Mouse (Mus musculus) MEL (cell line): ENCODE results near the gene Rpa1. TPM values are rescaled to one million over a fixed set of nuclear protein-coding genes. Genes with fewer than 3 reads are reported as not detected.
A peak's percentile ranks its signal among the peaks of the same experiment; 100 is the strongest.

Source experiments
- DNase-seq: peaks from one replicate; pipeline ENCODE4 v3.0.0; 2011; ENCODE audit warnings: low read depth, low spot score
- H3K27ac ChIP-seq: 2 replicates; pipeline ENCODE4 v1.5.1; 2012; ENCODE audit warnings: low read depth, mild to moderate bottlenecking, control low read depth, low read length, moderate library complexity; ENCODE audit not compliant: control insufficient read depth
- H3K27me3 ChIP-seq, 2 experiments: fragments of 150-350 bp in 1 of 2; sonication (generic) in 1 of 2; 2 replicates each; pipeline ENCODE4 v1.6.1; 2012; ENCODE audit warnings: low read length in 2 of 2, mild to moderate bottlenecking in 2 of 2, improper control_type of control experiment in 1 of 2, moderate library complexity in 1 of 2; ENCODE audit not compliant: insufficient read depth in 2 of 2, control insufficient read depth in 1 of 2
- H3K36me3 ChIP-seq, 2 experiments: 2 replicates each; pipeline ENCODE4 v1.6.1; 2012 to 2014; ENCODE audit warnings: low read length in 2 of 2, improper control_type of control experiment in 1 of 2, inconsistent platforms in 1 of 2, mild to moderate bottlenecking in 1 of 2; ENCODE audit not compliant: insufficient read depth in 2 of 2, control insufficient read depth in 1 of 2
- H3K4me1 ChIP-seq, 2 experiments: fragments of 150-350 bp in 1 of 2; sonication (generic) in 1 of 2; 2 replicates each; pipeline ENCODE4 v1.6.1; 2012; ENCODE audit warnings: low read length in 2 of 2, improper control_type of control experiment in 1 of 2, mild to moderate bottlenecking in 1 of 2; ENCODE audit not compliant: insufficient read depth in 2 of 2, control insufficient read depth in 1 of 2
- H3K4me3 ChIP-seq, 2 experiments: fragments of 150-350 bp in 1 of 2; sonication (generic) in 1 of 2; 2 replicates each; pipeline ENCODE4 v1.5.1; 2012; ENCODE audit warnings: low read depth in 2 of 2, low read length in 2 of 2, mild to moderate bottlenecking in 2 of 2, moderate library complexity in 2 of 2, control low read depth in 1 of 2, improper control_type of control experiment in 1 of 2; ENCODE audit not compliant: control insufficient read depth in 1 of 2, insufficient read depth in 1 of 2
- H3K79me2 ChIP-seq: 2 replicates; pipeline ENCODE4 v1.6.1; 2012; ENCODE audit warnings: mild to moderate bottlenecking, low read length, moderate library complexity; ENCODE audit not compliant: control insufficient read depth, poor library complexity, insufficient read depth
- H3K9ac ChIP-seq: 2 replicates; pipeline ENCODE4 v1.6.1; 2012; ENCODE audit warnings: low read depth, mild to moderate bottlenecking, control low read depth, low read length, moderate library complexity; ENCODE audit not compliant: control insufficient read depth, poor library complexity, severe bottlenecking
- H3K9me3 ChIP-seq: fragments of 150-350 bp; sonication (generic); replicated peaks from 2 replicates; pipeline ENCODE4 v1.6.1; 2012; ENCODE audit warnings: mild to moderate bottlenecking, low read length, improper control_type of control experiment, moderate library complexity; ENCODE audit not compliant: insufficient read depth
- ETS1 ChIP-seq: IDR thresholded peaks from 2 replicates; pipeline ENCODE4 v1.6.1; 2012; ENCODE audit warnings: low read depth, mild to moderate bottlenecking, inconsistent platforms, low read length, improper control_type of control experiment, moderate library complexity
- HCFC1 ChIP-seq: IDR thresholded peaks from 2 replicates; pipeline ENCODE4 v1.6.1; 2012; ENCODE audit warnings: low read depth, mild to moderate bottlenecking, inconsistent platforms, low read length, improper control_type of control experiment, moderate library complexity
- JUND ChIP-seq: IDR thresholded peaks from 2 replicates; pipeline ENCODE4 v1.6.1; 2011; ENCODE audit warnings: low read depth, mild to moderate bottlenecking, improper control_type of control experiment, low read length
- KAT2A ChIP-seq: conservative IDR thresholded peaks from 2 replicates; pipeline ENCODE4 v1.6.1; 2012; ENCODE audit warnings: low read depth, low read length, improper control_type of control experiment, inconsistent platforms
- MAFK ChIP-seq: IDR thresholded peaks from 2 replicates; pipeline ENCODE4 v1.6.1; 2011; ENCODE audit warnings: low read depth, mild to moderate bottlenecking, low read length, improper control_type of control experiment, borderline replicate concordance
- MAZ ChIP-seq: IDR thresholded peaks from 2 replicates; pipeline ENCODE4 v1.6.1; 2012; ENCODE audit warnings: low read depth, mild to moderate bottlenecking, inconsistent platforms, low read length, improper control_type of control experiment
- MXI1 ChIP-seq: IDR thresholded peaks from 2 replicates; pipeline ENCODE4 v1.6.1; 2011; ENCODE audit warnings: mild to moderate bottlenecking, low read depth, low read length, improper control_type of control experiment
- POLR2AphosphoS5 ChIP-seq: IDR thresholded peaks from 2 replicates; pipeline ENCODE4 v1.6.1; 2012; ENCODE audit warnings: low read depth, borderline replicate concordance, mild to moderate bottlenecking, inconsistent platforms, low read length, moderate library complexity, mixed read lengths
- SIN3A ChIP-seq: IDR thresholded peaks from 2 replicates; pipeline ENCODE4 v1.6.1; 2012; ENCODE audit warnings: low read length, improper control_type of control experiment, inconsistent platforms
- SMC3 ChIP-seq: IDR thresholded peaks from 2 replicates; pipeline ENCODE4 v1.6.1; 2011; ENCODE audit warnings: low read depth, low read length, improper control_type of control experiment
- TAL1 ChIP-seq: IDR thresholded peaks from 2 replicates; pipeline ENCODE4 v1.6.1; 2012; ENCODE audit warnings: mild to moderate bottlenecking, inconsistent platforms, low read length, moderate library complexity, mixed read lengths
- UBTF ChIP-seq: IDR thresholded peaks from 2 replicates; pipeline ENCODE4 v1.6.1; 2012; ENCODE audit warnings: low read depth, mild to moderate bottlenecking, inconsistent platforms, low read length, improper control_type of control experiment, moderate library complexity, borderline replicate concordance; ENCODE audit not compliant: insufficient read depth
- USF1 ChIP-seq: IDR thresholded peaks from 2 replicates; pipeline ENCODE4 v1.6.1; 2014; ENCODE audit warnings: low read depth, mild to moderate bottlenecking, inconsistent platforms, low read length, improper control_type of control experiment, moderate library complexity
- ZC3H11A ChIP-seq: IDR thresholded peaks from 2 replicates; pipeline ENCODE4 v1.6.1; 2012; ENCODE audit warnings: low read depth, mild to moderate bottlenecking, inconsistent platforms, low read length, improper control_type of control experiment
- ZNF384 ChIP-seq: IDR thresholded peaks from 2 replicates; pipeline ENCODE4 v1.6.1; 2012; ENCODE audit warnings: low read depth, mild to moderate bottlenecking, inconsistent platforms, low read length, improper control_type of control experiment
- polyA plus RNA-seq, 2 experiments: library from polyadenylated mRNA; stranded (reverse) in 1 of 2; unstranded in 1 of 2; fragments of >175 nt in 1 of 2; fragments of >200 nt in 1 of 2; gene quantifications; 2 replicates each; pipeline versions ENCODE4 v1.2.1 to v1.2.4; 2012; ENCODE audit warnings: low replicate concordance in 2 of 2, low read depth in 1 of 2; ENCODE audit not compliant: insufficient read length in 2 of 2, insufficient read depth in 1 of 2, missing spikeins in 1 of 2
- total RNA-seq: library from RNA; depleted of rRNA; stranded (reverse); fragments of 300-350 nt; gene quantifications from 2 replicates; pipeline ENCODE4 v1.2.3, GENCODE M21; 2012

The Rpa1 gene
- total and polyA plus RNA-seq, 3 experiments: 179 to 481 (median 242) TPM

DNA sequence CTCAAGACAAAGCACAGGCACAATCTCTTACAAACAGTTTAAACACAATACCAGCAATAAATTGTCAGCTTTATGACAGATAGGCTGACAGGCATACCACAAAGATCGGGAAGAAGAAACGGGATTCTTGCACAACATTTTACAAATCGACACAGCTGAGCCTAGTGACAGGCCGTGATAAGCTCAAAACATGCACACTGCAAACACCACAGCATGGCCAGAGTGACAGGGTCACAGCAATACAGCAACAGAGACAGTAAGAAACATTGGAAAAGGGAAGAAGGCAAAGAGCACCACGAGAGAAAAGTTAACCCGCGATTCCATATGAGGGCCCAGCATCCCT is 22.2 kb downstream of the Rpa1 start:
- H3K36me3 ChIP-seq: peaks cover 10 to 29% of the 10 kb centered on the region in 2 experiments
- no peaks in the 10 kb centered on the region for H3K27me3 ChIP-seq
- peaks cover 16 to 28% of the 10 kb centered on the region in 2 experiments for H3K4me1 ChIP-seq
- H3K27ac ChIP-seq: no peak overlapping the region
- no peak overlapping the region for H3K9ac ChIP-seq
- H3K79me2 ChIP-seq: peaks cover 23% of the 10 kb centered on the region; the same call in 1 of the 2 replicates
- no peak for TF ChIP-seq ETS1
- TF ChIP-seq ZC3H11A: no peak
- TF ChIP-seq HCFC1: no peak
- DNase-seq: no peak
- H3K9me3 ChIP-seq: no peaks in the 10 kb centered on the region
- H3K4me3 ChIP-seq: no peak overlapping the region

DNA sequence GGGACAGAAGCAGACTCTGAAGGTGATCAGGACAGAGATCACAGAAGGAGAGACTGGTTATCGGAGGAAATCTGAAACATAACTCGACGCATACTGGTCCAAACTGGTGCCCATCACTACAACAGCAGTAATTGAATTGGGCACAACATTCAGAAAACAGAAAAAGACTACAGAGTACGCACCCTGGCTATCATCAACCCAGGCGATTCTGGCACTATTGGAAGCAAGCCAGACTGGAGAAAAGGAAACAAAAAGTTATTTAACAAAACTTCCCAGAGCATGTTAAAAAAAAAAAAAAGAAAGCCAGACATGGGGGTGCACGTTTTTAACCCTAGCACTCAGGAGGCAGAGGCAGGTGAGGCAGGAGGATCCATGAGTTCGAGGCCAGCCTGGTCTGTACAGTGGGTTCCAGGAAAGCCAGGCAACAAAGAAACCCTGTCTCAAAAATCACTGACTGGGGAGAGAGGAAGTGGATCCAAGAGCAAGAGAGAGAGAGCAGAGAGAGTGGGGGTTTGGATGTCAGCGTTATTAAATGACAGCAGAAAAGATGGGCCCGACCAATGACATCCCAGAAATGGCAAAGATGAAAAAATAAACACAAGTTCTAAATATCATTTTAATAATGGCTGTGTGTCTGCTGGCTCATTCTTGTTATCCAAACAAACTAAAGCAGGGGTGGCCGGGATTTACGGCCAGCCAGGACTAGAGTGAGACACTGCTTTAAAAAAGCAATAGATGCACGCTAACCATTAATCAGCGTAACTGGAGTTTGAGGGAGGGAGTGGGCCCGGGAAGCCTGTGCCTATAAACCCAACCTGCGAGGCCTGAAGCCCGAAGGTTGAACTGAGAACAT is 22.8 kb downstream of the Rpa1 start:
- H3K36me3 ChIP-seq: peaks cover 9 to 29% of the 10 kb centered on the region in 2 experiments
- no peak overlapping the region for H3K27ac ChIP-seq

DNA sequence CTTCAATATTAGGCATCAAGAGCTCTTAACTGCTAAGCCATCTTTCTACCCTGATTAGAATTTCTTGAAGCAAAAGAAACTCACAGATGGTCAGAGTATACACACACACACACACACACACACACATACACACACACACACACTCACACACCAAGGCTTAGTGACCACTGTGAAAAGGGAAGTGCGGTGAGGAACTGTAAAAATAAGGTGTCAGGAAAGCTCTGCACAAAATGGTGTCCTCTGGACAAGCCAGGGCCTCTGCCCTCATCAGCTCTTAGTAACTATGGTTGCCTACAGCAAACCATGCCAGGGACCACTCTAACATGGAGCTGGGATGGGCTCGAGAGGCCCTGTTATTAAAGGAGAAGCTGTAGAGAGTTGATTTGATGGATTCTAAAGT is 23.7 kb downstream of the Rpa1 start:
- H3K4me3 ChIP-seq: no peak overlapping the region
- no peak overlapping the region for H3K27ac ChIP-seq
- peaks cover 9 to 29% of the 10 kb centered on the region in 2 experiments for H3K36me3 ChIP-seq
- H3K27me3 ChIP-seq: no peaks in the 10 kb centered on the region
- peaks cover 27% of the 10 kb centered on the region for H3K79me2 ChIP-seq
- H3K9ac ChIP-seq: no peak overlapping the region
- peaks cover 17 to 28% of the 10 kb centered on the region in 2 experiments for H3K4me1 ChIP-seq
- H3K9me3 ChIP-seq: no peaks in the 10 kb centered on the region
- DNase-seq: no peak
- TF ChIP-seq MAFK (no peak), MXI1 (no peak), MAZ (no peak), USF1 (no peak), POLR2AphosphoS5 (no peak), KAT2A (no peak), TAL1 (no peak), JUND (no peak), SIN3A (no peak), UBTF (no peak)

More for the DNA sequence above, 22.8 kb downstream of the Rpa1 start:
- H3K79me2 ChIP-seq: peaks cover 25% of the 10 kb centered on the region
- no peak for TF ChIP-seq ZC3H11A
- TF ChIP-seq ZNF384: peak; percentile 26; the same call in 1 of the 2 replicates
- TF ChIP-seq POLR2AphosphoS5: no peak
- no peak for TF ChIP-seq SMC3
- TF ChIP-seq USF1: no peak
- no peak for DNase-seq
- peaks cover 17 to 28% of the 10 kb centered on the region in 2 experiments for H3K4me1 ChIP-seq
- no peaks in the 10 kb centered on the region for H3K9me3 ChIP-seq
- H3K9ac ChIP-seq: no peak overlapping the region
- no peak overlapping the region for H3K4me3 ChIP-seq
- no peaks in the 10 kb centered on the region for H3K27me3 ChIP-seq
